Comparison of ENCODE assay signal across 9 mouse cellular contexts in the genomic region with DNA sequence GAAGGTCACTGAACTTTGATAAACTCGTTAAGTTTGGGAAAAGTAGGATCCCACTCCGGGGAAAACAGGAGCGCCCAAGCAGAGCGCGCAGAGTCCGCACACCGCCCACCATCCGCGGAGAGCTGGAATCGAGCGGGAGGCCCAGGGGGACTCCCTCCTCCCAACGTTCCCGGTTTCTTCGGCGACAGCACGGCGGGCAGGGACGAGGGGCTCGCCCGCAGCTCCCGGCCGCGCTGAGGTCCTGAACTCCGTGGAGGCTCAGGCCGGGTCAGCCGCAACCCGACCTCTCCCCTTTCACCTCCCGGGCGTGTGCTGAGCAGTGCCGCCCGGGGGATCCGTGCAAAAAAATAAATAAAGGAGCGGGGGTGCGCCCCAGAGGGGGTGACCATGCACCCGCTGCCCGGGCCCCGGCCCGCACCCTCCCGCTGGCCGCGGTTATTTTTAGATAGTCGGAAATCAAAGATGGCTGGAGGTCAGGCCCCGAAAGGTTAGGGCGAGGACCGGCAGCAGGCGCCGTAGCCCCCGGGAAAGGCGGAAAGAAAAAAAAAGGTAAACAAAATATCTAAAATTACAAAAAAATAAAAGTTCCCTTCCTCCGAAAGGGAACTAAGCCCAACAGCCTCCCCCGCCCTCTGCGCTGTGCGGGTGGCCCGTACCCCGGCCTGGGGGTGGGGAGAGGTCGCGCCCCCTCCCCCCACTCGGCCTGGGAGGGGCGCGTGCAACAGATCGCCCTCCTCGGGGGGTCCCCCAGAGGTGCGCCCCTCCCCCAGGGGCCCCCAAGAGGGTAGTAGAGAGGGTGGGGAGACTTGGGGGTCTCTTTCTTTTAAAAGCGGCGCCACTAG. TPM values are rescaled to one million over a fixed set of nuclear protein-coding genes. Genes with fewer than 3 reads are reported as not detected.
DNase-seq lines count a peak whose midpoint lies in the region; ATAC-seq lines count a peak whose summit lies in the region.
"Had no signal": no experiment of that assay in that cellular context is flagged by ENCODE, and none has a peak within 500 bp of the region (broad histone marks: within the 10 kb centered on the region; RNA-seq: fewer than 3 reads in every experiment).

No protein-coding gene starts in this region.

- H3K27me3 ChIP-seq in embryonic facial prominence, embryonic 12.5 days = peaks cover 48% of the 10 kb centered on the region
- peaks cover 5% of the 10 kb centered on the region; the same call in 1 of the 2 replicates for H3K27me3 ChIP-seq in midbrain, embryonic 11.5 days (ENCODE audit: control insufficient read depth, insufficient read depth, low read length)

- H3K4me3 ChIP-seq in embryonic facial prominence, embryonic 12.5 days = peak overlapping the region; percentile 61
- H3K4me3 ChIP-seq in midbrain, embryonic 11.5 days (ENCODE audit: low read depth, low read length) = peak overlapping the region; percentile 88

- H3K4me1 ChIP-seq in embryonic facial prominence, embryonic 12.5 days = peaks cover 23% of the 10 kb centered on the region
- H3K4me1 ChIP-seq in midbrain, embryonic 11.5 days (ENCODE audit: control insufficient read depth, insufficient read depth, low read length) = peaks cover 36% of the 10 kb centered on the region

- H3K9me3 ChIP-seq in embryonic facial prominence, embryonic 12.5 days = no peaks in the 10 kb centered on the region
- H3K9me3 ChIP-seq in midbrain, embryonic 11.5 days (ENCODE audit: control insufficient read depth, low read length) = no peaks in the 10 kb centered on the region

- H3K4me2 ChIP-seq in embryonic facial prominence, embryonic 12.5 days (replicated peaks) = peak overlapping the region; percentile 97
- peak overlapping the region; percentile 81 for H3K4me2 ChIP-seq in midbrain, embryonic 11.5 days

- ATAC-seq in embryonic facial prominence, embryonic 12.5 days (ENCODE audit: insufficient number of reproducible peaks, insufficient read depth, low FRiP score, low TSS enrichment) = no peak
- peak; percentile 13 for ATAC-seq in midbrain, embryonic 11.5 days (ENCODE audit: low FRiP score)

- peak overlapping the region; percentile 54 for H3K27ac ChIP-seq in embryonic facial prominence, embryonic 12.5 days
- peak overlapping the region; percentile 89 for H3K27ac ChIP-seq in midbrain, embryonic 11.5 days (ENCODE audit: low read depth, low read length)
- H3K27ac ChIP-seq: macrophage had no signal

- under 1% methylated on average over 65 of the region's 65 CpGs for WGBS in embryonic facial prominence, embryonic 12.5 days
- under 1% methylated on average over 61 of the region's 65 CpGs for WGBS in midbrain, embryonic 11.5 days

- H3K9ac ChIP-seq in embryonic facial prominence, embryonic 12.5 days = peak overlapping the region; percentile 58
- peak overlapping the region; percentile 96 for H3K9ac ChIP-seq in midbrain, embryonic 11.5 days (ENCODE audit: low read length)

- no peaks in the 10 kb centered on the region for H3K36me3 ChIP-seq in embryonic facial prominence, embryonic 12.5 days
- no peaks in the 10 kb centered on the region for H3K36me3 ChIP-seq in midbrain, embryonic 11.5 days (ENCODE audit: control insufficient read depth, insufficient read depth, low read length)

- DNase-seq in adrenal gland, postnatal 10 days = peak; percentile 10
- no peak for DNase-seq in adrenal gland, adult 2 months
- DNase-seq in heart, postnatal 4 days = peak; percentile 31
- DNase-seq in midbrain, embryonic 11.5 days (ENCODE audit: low spot score, missing footprints) = peak; percentile 94
- no peak for DNase-seq in thymus, postnatal 25 days
- no peak for DNase-seq in lung, adult 18-20 months
- no peak for DNase-seq in kidney, postnatal 10 days

RNA-seq across cellular contexts. Expression of a gene that starts 1.8 kb away (rescaled TPM):
- under 1 TPM; 0.12 TPM for total RNA-seq in adrenal gland, postnatal 10 days (2021)
- not detected for total RNA-seq in adrenal gland, adult 2 months (2021)
- 0.03 TPM in 1 of 2 replicates, not detected in the other for polyA plus RNA-seq in adrenal gland, adult 2 months (2012; rRNA removed)
- 2.9 and 3.2 TPM in 2 replicates for polyA plus RNA-seq in embryonic facial prominence, embryonic 12.5 days (2016; fragmentation: Nextera tagmentation; extraction: Ambion mirVana)
- total RNA-seq in heart, postnatal 4 days (2021) = 1 to 10 TPM; 1.1 to 1.5 TPM
- 33.9 and 37.2 TPM in 2 replicates for polyA plus RNA-seq in midbrain, embryonic 11.5 days (2014; fragmentation: Nextera tagmentation; extraction: Ambion mirVana)
- polyA plus RNA-seq: macrophage had no signal

RNA-seq across cellular contexts. Expression of a gene that starts 23.7 kb away (rescaled TPM):
- total RNA-seq in adrenal gland, postnatal 10 days (2021) = 10 to 100 TPM; 72.1 to 76.7 TPM
- total RNA-seq in adrenal gland, adult 2 months (2021) = 100 to 1,000 TPM in 1 of 2 experiments, 10 to 100 TPM in 1; 57.0 to 104 TPM
- 58.9 and 60.5 TPM in 2 replicates for polyA plus RNA-seq in adrenal gland, adult 2 months (2012; rRNA removed)
- polyA plus RNA-seq in embryonic facial prominence, embryonic 12.5 days (2016; fragmentation: Nextera tagmentation; extraction: Ambion mirVana) = 24.5 and 28.8 TPM in 2 replicates
- total RNA-seq in heart, postnatal 4 days (2021) = 10 to 100 TPM; 56.8 to 57.7 TPM
- 14.6 and 16.8 TPM in 2 replicates for polyA plus RNA-seq in midbrain, embryonic 11.5 days (2014; fragmentation: Nextera tagmentation; extraction: Ambion mirVana)

Comparison
In these comparisons a context has a peak if more than half of its experiments do, and no peak if none do; other contexts are left out.
1. DNase-seq: peak in adrenal gland, postnatal 10 days (single experiment), heart, postnatal 4 days (single experiment) and midbrain, embryonic 11.5 days (single experiment); none in adrenal gland, adult 2 months (single experiment), thymus, postnatal 25 days (single experiment), lung, adult 18-20 months (0 of 2) and kidney, postnatal 10 days (single experiment).